Mouse (Mus musculus): ENCODE results near the gene Rnf216. TPM values are rescaled to one million over a fixed set of nuclear protein-coding genes. Genes with fewer than 3 reads are reported as not detected.

The Rnf216 gene
- 22.8 and 35.2 TPM in 2 replicates for polyA plus RNA-seq (2014; fragmentation: Nextera tagmentation; extraction: Ambion mirVana)

- Histone ChIP-seq H3K27ac (ENCODE audit: low read depth, low read length) (peak within 1 kb of the TSS; percentile 94), H3K9me3 (replicated peaks; ENCODE audit: control insufficient read depth, low read length) (peaks cover 1% of the 10 kb centered on the region; the same call in 1 of the 2 replicates), H3K27me3 (ENCODE audit: control insufficient read depth, insufficient read depth, low read length) (no peaks in the 10 kb centered on the region), H3K4me2 (peak within 1 kb of the TSS; percentile 68), H3K9ac (ENCODE audit: low read depth, low read length) (peak within 1 kb of the TSS; percentile 95), H3K4me1 (ENCODE audit: control insufficient read depth, insufficient read depth, low read length) (peaks cover 18% of the 10 kb centered on the region), H3K4me3 (ENCODE audit: low read depth, low read length) (peak within 1 kb of the TSS; percentile 88), H3K36me3 (ENCODE audit: control insufficient read depth, insufficient read depth, low read length) (no peaks in the 10 kb centered on the region)
- under 1% methylated on average over 100 of the region's 110 CpGs for WGBS (ENCODE audit: insufficient replicate concordance)
- ATAC-seq (replicated peaks; ENCODE audit: insufficient number of reproducible peaks, low FRiP score, low TSS enrichment), result peak; percentile 91
Measured at GRCm38 (mm10) chr5:143112281-143113246, at the start of gene Rnf216. Gene Rnf216, minus strand, starts transcription at chr5:143112994.

DNA sequence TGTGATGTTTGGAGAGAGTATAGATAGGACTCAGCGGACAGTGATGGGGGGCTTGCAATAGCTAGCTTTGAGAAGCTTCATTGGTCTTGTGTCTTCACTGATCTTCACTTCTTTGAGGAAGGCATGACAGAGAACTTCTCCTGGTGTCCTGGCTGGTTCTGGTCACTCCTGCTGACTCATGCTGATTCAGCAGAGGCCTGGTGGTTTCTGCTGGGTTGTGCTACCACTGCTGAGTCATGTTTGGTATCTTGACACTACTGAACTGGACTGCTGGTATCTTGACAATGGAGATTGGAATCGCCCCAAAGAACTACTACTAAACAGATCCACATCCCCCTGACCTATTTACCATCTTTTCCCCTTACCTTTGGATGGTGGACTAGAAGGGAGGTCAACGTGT lies 42.7 kb upstream of the Rnf216 start:
- no peak overlapping the region for H3K9ac ChIP-seq (ENCODE audit: low read depth, low read length)
- no peaks in the 10 kb centered on the region for H3K4me1 ChIP-seq (ENCODE audit: control insufficient read depth, insufficient read depth, low read length)
- whole genome bisulfite sequencing (ENCODE audit: insufficient replicate concordance), result 79% methylated on average over 3 of the region's 3 CpGs
- no peak; the same call in 1 of the 2 replicates for ATAC-seq (replicated peaks; ENCODE audit: insufficient number of reproducible peaks, low FRiP score, low TSS enrichment)
- no peaks in the 10 kb centered on the region for H3K9me3 ChIP-seq (replicated peaks; ENCODE audit: control insufficient read depth, low read length)
- peaks cover 35% of the 10 kb centered on the region for H3K27me3 ChIP-seq (ENCODE audit: control insufficient read depth, insufficient read depth, low read length)
- H3K36me3 ChIP-seq (ENCODE audit: control insufficient read depth, insufficient read depth, low read length), result no peaks in the 10 kb centered on the region
- no peak overlapping the region for H3K27ac ChIP-seq (ENCODE audit: low read depth, low read length)
- H3K4me2 ChIP-seq, result no peak overlapping the region
- no peak overlapping the region for H3K4me3 ChIP-seq (ENCODE audit: low read depth, low read length)

GRCm38 (mm10) chr5:143153756-143154155 lies 41.0 kb upstream of the Rnf216 start:
- no peak overlapping the region for H3K4me3 ChIP-seq (ENCODE audit: low read depth, low read length)
- H3K9me3 ChIP-seq (replicated peaks; ENCODE audit: control insufficient read depth, low read length), result no peaks in the 10 kb centered on the region
- WGBS (ENCODE audit: insufficient replicate concordance), result 85% methylated on average over 10 of the region's 10 CpGs
- no peaks in the 10 kb centered on the region for H3K4me1 ChIP-seq (ENCODE audit: control insufficient read depth, insufficient read depth, low read length)
- H3K36me3 ChIP-seq (ENCODE audit: control insufficient read depth, insufficient read depth, low read length), result no peaks in the 10 kb centered on the region
- no peak overlapping the region for H3K4me2 ChIP-seq
- H3K27ac ChIP-seq (ENCODE audit: low read depth, low read length), result no peak overlapping the region
- H3K9ac ChIP-seq (ENCODE audit: low read depth, low read length), result no peak overlapping the region
- H3K27me3 ChIP-seq (ENCODE audit: control insufficient read depth, insufficient read depth, low read length), result peaks cover 25% of the 10 kb centered on the region
- ATAC-seq (replicated peaks; ENCODE audit: insufficient number of reproducible peaks, low FRiP score, low TSS enrichment), result no peak

- Histone ChIP-seq H3K27ac (ENCODE audit: low read depth, low read length) (no peak overlapping the region), H3K4me1 (ENCODE audit: control insufficient read depth, insufficient read depth, low read length) (no peaks in the 10 kb centered on the region), H3K9ac (ENCODE audit: low read depth, low read length) (no peak overlapping the region), H3K9me3 (replicated peaks; ENCODE audit: control insufficient read depth, low read length) (no peaks in the 10 kb centered on the region), H3K27me3 (ENCODE audit: control insufficient read depth, insufficient read depth, low read length) (no peaks in the 10 kb centered on the region), H3K4me2 (no peak overlapping the region), H3K4me3 (ENCODE audit: low read depth, low read length) (no peak overlapping the region), H3K36me3 (ENCODE audit: control insufficient read depth, insufficient read depth, low read length) (no peaks in the 10 kb centered on the region)
- no peak for ATAC-seq (replicated peaks; ENCODE audit: insufficient number of reproducible peaks, low FRiP score, low TSS enrichment)
- WGBS (ENCODE audit: insufficient replicate concordance), result 83% methylated on average over 2 of the region's 2 CpGs
Measured at GRCm38 (mm10) chr5:143150044-143150443, 37.2 kb upstream of the Rnf216 start.

DNA sequence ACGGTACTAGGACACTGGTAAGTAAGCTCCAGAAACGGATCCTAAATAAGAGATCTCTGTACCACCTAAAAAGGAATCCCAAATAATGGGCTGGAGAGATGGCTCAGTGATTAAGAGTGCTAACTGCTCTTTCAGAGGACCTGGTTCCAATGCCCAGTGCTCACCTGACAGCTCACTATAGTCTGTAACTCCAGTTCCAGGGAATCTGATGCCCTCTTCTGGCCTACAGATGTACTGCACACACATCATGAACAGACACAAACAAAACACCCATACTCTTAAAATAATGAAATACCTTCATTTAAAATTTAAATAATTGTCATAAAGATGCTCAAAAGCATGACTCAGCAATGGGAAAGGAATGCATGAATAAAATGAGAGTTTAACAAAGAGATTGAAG lies 36.7 kb upstream of the Rnf216 start:
- ATAC-seq (replicated peaks; ENCODE audit: insufficient number of reproducible peaks, low FRiP score, low TSS enrichment), result no peak

DNA sequence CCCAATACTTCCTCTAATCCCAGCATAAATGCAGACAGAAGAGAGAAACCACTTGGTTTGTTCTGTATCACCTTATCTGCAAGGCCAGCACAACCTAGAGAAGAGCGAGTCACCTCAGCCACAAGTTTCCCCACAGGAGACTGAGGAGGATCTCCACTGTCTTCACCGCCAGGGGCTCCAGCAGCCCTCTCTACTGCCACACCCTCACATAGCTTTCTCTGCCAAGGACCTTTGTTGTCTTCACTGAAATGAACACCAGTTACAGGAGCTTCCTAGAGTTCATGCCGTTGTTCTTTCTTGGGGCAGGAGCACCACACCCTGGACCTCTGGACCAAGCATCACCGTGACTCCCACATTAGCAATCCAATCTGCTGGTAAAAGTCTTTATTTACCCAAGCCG lies 35.9 kb upstream of the Rnf216 start:
- Histone ChIP-seq H3K27me3 (ENCODE audit: control insufficient read depth, insufficient read depth, low read length) (no peaks in the 10 kb centered on the region), H3K9ac (ENCODE audit: low read depth, low read length) (no peak overlapping the region), H3K4me1 (ENCODE audit: control insufficient read depth, insufficient read depth, low read length) (no peaks in the 10 kb centered on the region), H3K27ac (ENCODE audit: low read depth, low read length) (no peak overlapping the region), H3K4me2 (no peak overlapping the region), H3K36me3 (ENCODE audit: control insufficient read depth, insufficient read depth, low read length) (no peaks in the 10 kb centered on the region), H3K9me3 (replicated peaks; ENCODE audit: control insufficient read depth, low read length) (no peaks in the 10 kb centered on the region), H3K4me3 (ENCODE audit: low read depth, low read length) (no peak overlapping the region)
- no peak for ATAC-seq (replicated peaks; ENCODE audit: insufficient number of reproducible peaks, low FRiP score, low TSS enrichment)
- WGBS (ENCODE audit: insufficient replicate concordance), result 82% methylated on average over 5 of the region's 5 CpGs

More for the DNA sequence above, 36.7 kb upstream of the Rnf216 start:
- H3K4me2 ChIP-seq, result no peak overlapping the region
- no peak overlapping the region for H3K27ac ChIP-seq (ENCODE audit: low read depth, low read length)
- H3K4me1 ChIP-seq (ENCODE audit: control insufficient read depth, insufficient read depth, low read length), result no peaks in the 10 kb centered on the region
- no peak overlapping the region for H3K9ac ChIP-seq (ENCODE audit: low read depth, low read length)
- no peaks in the 10 kb centered on the region for H3K9me3 ChIP-seq (replicated peaks; ENCODE audit: control insufficient read depth, low read length)
- no peak overlapping the region for H3K4me3 ChIP-seq (ENCODE audit: low read depth, low read length)
- no peaks in the 10 kb centered on the region for H3K27me3 ChIP-seq (ENCODE audit: control insufficient read depth, insufficient read depth, low read length)
- no peaks in the 10 kb centered on the region for H3K36me3 ChIP-seq (ENCODE audit: control insufficient read depth, insufficient read depth, low read length)
- 80% methylated on average over 2 of the region's 2 CpGs for WGBS (ENCODE audit: insufficient replicate concordance)

DNA sequence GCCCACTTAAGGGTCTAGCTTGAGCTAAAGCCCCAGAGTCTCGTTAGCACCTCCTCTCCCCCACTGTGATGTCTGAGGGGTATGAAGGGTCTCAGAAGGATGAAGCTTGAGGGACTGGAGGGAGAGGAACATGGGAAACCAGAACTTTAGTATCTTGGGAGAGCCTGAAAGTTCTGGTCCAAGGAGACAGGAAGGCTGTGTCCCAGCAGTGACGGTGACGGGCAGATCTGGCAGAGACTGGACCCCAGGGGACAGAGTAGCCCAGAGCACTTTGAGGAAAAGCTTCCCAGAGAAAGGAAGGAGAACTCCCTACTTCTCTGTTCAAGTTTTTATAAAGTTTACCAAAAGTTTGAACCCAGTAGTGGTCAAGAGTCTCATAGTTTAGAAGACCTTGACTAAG lies 34.7 kb upstream of the Rnf216 start, which contains the start of gene Olfr718-ps1:
Gene Olfr718-ps1 (minus strand): TSS at position 101 of the 400 bp plus-strand sequence.
- no peak within 1 kb of the TSS for H3K27ac ChIP-seq (ENCODE audit: low read depth, low read length)
- ATAC-seq (replicated peaks; ENCODE audit: insufficient number of reproducible peaks, low FRiP score, low TSS enrichment), result no peak
- H3K4me1 ChIP-seq (ENCODE audit: control insufficient read depth, insufficient read depth, low read length), result no peaks in the 10 kb centered on the region
- H3K27me3 ChIP-seq (ENCODE audit: control insufficient read depth, insufficient read depth, low read length), result no peaks in the 10 kb centered on the region
- H3K4me2 ChIP-seq, result no peak within 1 kb of the TSS
- no peaks in the 10 kb centered on the region for H3K36me3 ChIP-seq (ENCODE audit: control insufficient read depth, insufficient read depth, low read length)
- H3K9ac ChIP-seq (ENCODE audit: low read depth, low read length), result no peak within 1 kb of the TSS
- H3K4me3 ChIP-seq (ENCODE audit: low read depth, low read length), result no peak within 1 kb of the TSS
- WGBS (ENCODE audit: insufficient replicate concordance), result 59% methylated on average over 3 of the region's 3 CpGs
- no peaks in the 10 kb centered on the region for H3K9me3 ChIP-seq (replicated peaks; ENCODE audit: control insufficient read depth, low read length)

DNA sequence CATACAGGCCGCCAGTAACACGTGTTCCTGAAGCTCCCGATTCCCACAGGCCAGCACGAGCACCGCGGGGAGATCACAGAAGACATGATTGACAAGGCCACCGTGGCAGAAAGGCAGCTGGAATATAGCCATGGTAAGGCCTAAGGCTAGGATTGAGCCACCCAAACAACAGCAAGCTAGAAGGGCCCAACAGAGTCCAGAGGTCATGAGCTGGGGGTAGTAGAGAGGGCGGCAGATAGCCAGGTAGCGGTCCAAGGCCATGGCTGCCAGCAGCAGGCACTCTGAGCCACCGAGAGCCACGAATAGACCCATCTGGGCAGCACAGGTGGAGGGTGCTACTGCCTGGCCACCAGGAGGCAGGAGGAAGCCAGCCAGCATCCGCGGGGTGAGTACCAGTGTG lies 24.8 kb upstream of the Rnf216 start:
- no peak for ATAC-seq (replicated peaks; ENCODE audit: insufficient number of reproducible peaks, low FRiP score, low TSS enrichment)
- no peak overlapping the region for H3K27ac ChIP-seq (ENCODE audit: low read depth, low read length)
- H3K27me3 ChIP-seq (ENCODE audit: control insufficient read depth, insufficient read depth, low read length), result no peaks in the 10 kb centered on the region
- H3K9me3 ChIP-seq (replicated peaks; ENCODE audit: control insufficient read depth, low read length), result no peaks in the 10 kb centered on the region
- WGBS (ENCODE audit: insufficient replicate concordance), result 78% methylated on average over 13 of the region's 13 CpGs
- no peak overlapping the region for H3K4me3 ChIP-seq (ENCODE audit: low read depth, low read length)
- no peak overlapping the region for H3K9ac ChIP-seq (ENCODE audit: low read depth, low read length)
- no peaks in the 10 kb centered on the region for H3K4me1 ChIP-seq (ENCODE audit: control insufficient read depth, insufficient read depth, low read length)
- no peak overlapping the region for H3K4me2 ChIP-seq
- no peaks in the 10 kb centered on the region for H3K36me3 ChIP-seq (ENCODE audit: control insufficient read depth, insufficient read depth, low read length)

Data from heart, embryonic 11.5 days (tissue).